Mouse (Mus musculus) bone marrow macrophage, adult 2 months (primary cell): ENCODE measurements around the gene Gabbr2.

Experiments
- CTCF ChIP-seq: IDR thresholded peaks from 2 replicates; pipeline ENCODE4 v1.5.1; 2012; ENCODE audit warnings: low read depth, mild to moderate bottlenecking, low read length, moderate library complexity
- POLR2A ChIP-seq: IDR thresholded peaks from 2 replicates; pipeline ENCODE4 v1.6.1; 2012; ENCODE audit warnings: mild to moderate bottlenecking, low read depth, low read length, borderline replicate concordance

- TF ChIP-seq CTCF (no peak), POLR2A (no peak)
These were observed 303.4 kb downstream of the Gabbr2 start for GRCm38 (mm10) chr4:46688213-46688832.
